Mouse (Mus musculus) neural tube, embryonic 11.5 days (tissue): ENCODE results near the gene Lefty1. TPM values are rescaled to one million over a fixed set of nuclear protein-coding genes. Genes with fewer than 3 reads are reported as not detected.
A peak's percentile ranks its signal among the peaks of the same experiment; 100 is the strongest.
"Not testable (repeated sequence)": the region's sequence is repeated elsewhere in the genome, so short reads cannot be mapped to it uniquely, and the experiment has no call there.

Source experiments
- ATAC-seq: fragments of 200-750 bp; cut with Nextera tagmentation; 2 replicates; pipeline ENCODE4 v1.8.0; 2017; ENCODE audit warnings: moderate number of reproducible peaks, mild to moderate bottlenecking, moderate TSS enrichment, moderate library complexity; ENCODE audit not compliant: insufficient read depth, low FRiP score, low TSS enrichment
- DNase-seq: peaks from one replicate; pipeline ENCODE4 v3.0.0-alpha.2; 2015; ENCODE audit warnings: low spot score
- H3K27ac ChIP-seq: fragments of 300-500 bp; sonication (generic); 2 replicates; pipeline ENCODE4 v1.5.1; 2014; ENCODE audit warnings: low read depth, mild to moderate bottlenecking, low read length
- H3K27me3 ChIP-seq: fragments of 300-500 bp; sonication (generic); 2 replicates; pipeline ENCODE4 v1.6.1; 2014; ENCODE audit warnings: mild to moderate bottlenecking, low read length, mixed read lengths; ENCODE audit not compliant: control insufficient read depth, insufficient read depth
- H3K36me3 ChIP-seq: fragments of 300-500 bp; sonication (generic); 2 replicates; pipeline ENCODE4 v1.6.1; 2014; ENCODE audit warnings: mild to moderate bottlenecking, low read length, moderate library complexity, mixed read lengths; ENCODE audit not compliant: control insufficient read depth, insufficient read depth
- H3K4me1 ChIP-seq: fragments of 300-500 bp; sonication (generic); 2 replicates; pipeline ENCODE4 v1.6.1; 2014; ENCODE audit warnings: low read length, mixed read lengths; ENCODE audit not compliant: control insufficient read depth, insufficient read depth
- H3K4me2 ChIP-seq: fragments of 300-500 bp; sonication (generic); 2 replicates; pipeline ENCODE4 v1.6.1; 2014; ENCODE audit warnings: low read depth, mild to moderate bottlenecking, moderate library complexity
- H3K4me3 ChIP-seq: fragments of 300-500 bp; sonication (generic); 2 replicates; pipeline ENCODE4 v1.5.1; 2014; ENCODE audit warnings: low read depth, low read length
- H3K9ac ChIP-seq: fragments of 300-500 bp; sonication (generic); 2 replicates; pipeline ENCODE4 v1.6.1; 2014; ENCODE audit warnings: mild to moderate bottlenecking, low read length
- H3K9me3 ChIP-seq: fragments of 300-500 bp; sonication (generic); 2 replicates; pipeline ENCODE4 v1.6.1; 2016; ENCODE audit warnings: low read length; ENCODE audit not compliant: control insufficient read depth
- WGBS: fragments of 180-500 bp; shearing (Covaris S2); extraction: QIAGEN DNeasy Blood & Tissue Kit; methylation state at CpG from one replicate; pipeline ENCODE4 v1.1.7; 2014; 5-methylcytosine and 5-hydroxymethylcytosine counted together
- polyA plus RNA-seq: library from polyadenylated mRNA; unstranded; fragments of >200 nt; fragmentation: Nextera tagmentation; extraction: Ambion mirVana; gene quantifications from 2 replicates; pipeline ENCODE4 v1.2.1, GENCODE M21; 2014

Gene Lefty1
- polyA plus RNA-seq, 1 experiment from 2014 or later, result 0.41 TPM

GRCm38 (mm10) chr1:180931106-180931505 lies 3.7 kb upstream of the Lefty1 start:
- Histone ChIP-seq H3K27me3 (peaks cover 28% of the 10 kb centered on the region), H3K27ac (no peak overlapping the region), H3K4me2 (no peak overlapping the region), H3K4me3 (no peak overlapping the region), H3K9me3 (no peaks in the 10 kb centered on the region), H3K36me3 (no peaks in the 10 kb centered on the region), H3K4me1 (no peaks in the 10 kb centered on the region; the same call in none of the 2 replicates), H3K9ac (no peak overlapping the region)
- ATAC-seq (no peak), DNase-seq (no peak)
- 82% methylated on average over 3 of the region's 3 CpGs for WGBS

GRCm38 (mm10) chr1:180933659-180934058 lies 1.2 kb upstream of the Lefty1 start:
- no peak overlapping the region for H3K4me2 ChIP-seq
- no peak overlapping the region for H3K4me3 ChIP-seq
- no peaks in the 10 kb centered on the region; the same call in none of the 2 replicates for H3K4me1 ChIP-seq
- WGBS, result 15% methylated on average over 6 of the region's 6 CpGs
- H3K27me3 ChIP-seq, result peaks cover 36% of the 10 kb centered on the region
- no peaks in the 10 kb centered on the region for H3K9me3 ChIP-seq
- ATAC-seq (no peak), DNase-seq (peak; percentile 27)
- H3K9ac ChIP-seq, result peak overlapping the region; percentile 18; the same call in 1 of the 2 replicates
- no peak overlapping the region for H3K27ac ChIP-seq
- H3K36me3 ChIP-seq, result no peaks in the 10 kb centered on the region

DNA sequence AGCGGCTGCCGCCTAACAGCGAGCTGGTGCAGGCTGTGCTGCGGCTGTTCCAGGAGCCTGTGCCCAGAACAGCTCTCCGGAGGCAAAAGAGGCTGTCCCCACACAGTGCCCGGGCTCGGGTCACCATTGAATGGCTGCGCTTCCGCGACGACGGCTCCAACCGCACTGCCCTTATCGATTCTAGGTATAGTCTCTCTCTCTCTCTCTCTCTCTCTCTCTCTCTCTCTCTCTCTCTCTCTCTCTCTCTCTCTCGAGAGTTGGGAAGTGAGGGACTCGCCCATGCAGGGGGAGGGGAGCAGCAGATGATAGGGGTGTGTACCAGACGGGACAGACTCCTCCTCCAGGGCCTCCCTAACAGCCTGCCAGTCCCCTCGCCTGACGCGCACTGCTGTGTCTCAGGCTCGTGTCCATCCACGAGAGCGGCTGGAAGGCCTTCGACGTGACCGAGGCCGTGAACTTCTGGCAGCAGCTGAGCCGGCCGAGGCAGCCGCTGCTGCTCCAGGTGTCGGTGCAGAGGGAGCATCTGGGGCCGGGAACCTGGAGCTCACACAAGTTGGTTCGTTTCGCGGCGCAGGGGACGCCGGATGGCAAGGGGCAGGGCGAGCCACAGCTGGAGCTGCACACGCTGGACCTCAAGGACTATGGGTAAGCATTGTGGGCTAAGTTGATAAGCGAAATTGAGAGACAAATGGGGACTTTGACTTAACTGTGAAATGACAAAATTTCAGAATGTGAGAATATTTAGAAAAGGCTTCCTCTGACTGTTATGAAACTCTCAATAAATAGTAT lies 2.0 kb downstream of the Lefty1 start:
- H3K9ac ChIP-seq, H3K9me3 ChIP-seq, H3K36me3 ChIP-seq, ATAC-seq, H3K4me1 ChIP-seq, H3K27ac ChIP-seq: not testable (repeated sequence)
- 1% methylated on average over 32 of the region's 41 CpGs for WGBS
- peak overlapping the region; percentile 18 for H3K4me3 ChIP-seq
- peak overlapping the region; percentile 37 for H3K4me2 ChIP-seq
- peaks cover 47% of the 10 kb centered on the region for H3K27me3 ChIP-seq
- peak; percentile 47 for DNase-seq

GRCm38 (mm10) chr1:180937631-180938030 lies 2.8 kb downstream of the Lefty1 start:
- DNase-seq, H3K9me3 ChIP-seq, H3K4me3 ChIP-seq: not testable (repeated sequence)

GRCm38 (mm10) chr1:180938781-180939180 lies 4.0 kb downstream of the Lefty1 start:
- H3K4me3 ChIP-seq, ATAC-seq, H3K9me3 ChIP-seq, DNase-seq, H3K9ac ChIP-seq, H3K4me1 ChIP-seq, H3K27ac ChIP-seq, H3K36me3 ChIP-seq, H3K4me2 ChIP-seq: not testable (repeated sequence)
- 78% methylated on average over 2 of the region's 2 CpGs for WGBS
- peaks cover 60% of the 10 kb centered on the region for H3K27me3 ChIP-seq

More at GRCm38 (mm10) chr1:180937631-180938030, 2.8 kb downstream of the Lefty1 start:
- ATAC-seq, H3K9ac ChIP-seq, H3K27ac ChIP-seq, H3K36me3 ChIP-seq, H3K4me1 ChIP-seq, H3K4me2 ChIP-seq: not testable (repeated sequence)
- H3K27me3 ChIP-seq, result peaks cover 54% of the 10 kb centered on the region
- WGBS, result 10% methylated on average over 13 of the region's 13 CpGs

- Histone ChIP-seq H3K9ac (no peak overlapping the region; the same call in 1 of the 2 replicates), H3K36me3 (no peaks in the 10 kb centered on the region), H3K9me3 (no peaks in the 10 kb centered on the region), H3K27ac (no peak overlapping the region), H3K4me2 (peak overlapping the region; percentile 97), H3K27me3 (peaks cover 47% of the 10 kb centered on the region), H3K4me1 (peaks cover 4% of the 10 kb centered on the region; the same call in 1 of the 2 replicates), H3K4me3 (no peak overlapping the region)
- WGBS, result 87% methylated on average over 7 of the region's 7 CpGs
- ATAC-seq (no peak), DNase-seq (no peak)
Measured at GRCm38 (mm10) chr1:180940776-180941460, 6.1 kb downstream of the Lefty1 start.

GRCm38 (mm10) chr1:180941726-180942125 lies 6.9 kb downstream of the Lefty1 start:
- 3% methylated on average over 18 of the region's 18 CpGs for WGBS
- Histone ChIP-seq H3K9me3 (no peaks in the 10 kb centered on the region), H3K9ac (peak overlapping the region; percentile 72), H3K36me3 (no peaks in the 10 kb centered on the region), H3K4me2 (peak overlapping the region; percentile 97), H3K27me3 (peaks cover 41% of the 10 kb centered on the region), H3K4me1 (peaks cover 4% of the 10 kb centered on the region; the same call in 1 of the 2 replicates), H3K27ac (no peak overlapping the region), H3K4me3 (peak overlapping the region; percentile 75)
- peak; percentile 21 for DNase-seq
- ATAC-seq, result no peak

- H3K36me3 ChIP-seq, result no peaks in the 10 kb centered on the region
- no peaks in the 10 kb centered on the region for H3K9me3 ChIP-seq
- peaks cover 4% of the 10 kb centered on the region; the same call in 1 of the 2 replicates for H3K4me1 ChIP-seq
- DNase-seq (peak; percentile 76), ATAC-seq (peak; percentile 51)
- peaks cover 37% of the 10 kb centered on the region for H3K27me3 ChIP-seq
- H3K4me3 ChIP-seq, result peak within 1 kb of the TSS; percentile 75
- peak within 1 kb of the TSS; percentile 72 for H3K9ac ChIP-seq
- no peak within 1 kb of the TSS for H3K27ac ChIP-seq
- WGBS, result under 1% methylated on average over 72 of the region's 73 CpGs
- peak within 1 kb of the TSS; percentile 97 for H3K4me2 ChIP-seq
Measured at GRCm38 (mm10) chr1:180942166-180943031, 7.6 kb downstream of the Lefty1 start, which contains the start of gene Tmem63a. Gene Tmem63a (plus strand): TSS chr1:180942344.
